Mouse (Mus musculus) spleen, adult 2 months (tissue): ENCODE results near the gene Lrp1.

Experiments
- CTCF ChIP-seq: fragments of 200-500 bp; IDR thresholded peaks from 2 replicates; pipeline ENCODE4 v1.5.1; 2011; ENCODE audit warnings: mild to moderate bottlenecking, inconsistent platforms; ENCODE audit not compliant: insufficient read depth, insufficient read length, insufficient replicate concordance; ENCODE audit errors: extremely low read depth
- POLR2A ChIP-seq: fragments of 200-500 bp; IDR thresholded peaks from 2 replicates; pipeline ENCODE4 v1.6.1; 2011; ENCODE audit warnings: low read depth, low read length, inconsistent platforms

- no peak for TF ChIP-seq CTCF
- no peak for TF ChIP-seq POLR2A
Observed at GRCm38 (mm10) chr10:127549892-127550291, 71.1 kb downstream of the Lrp1 start.
